Mouse (Mus musculus) forebrain, embryonic 14.5 days (tissue): ENCODE results near the gene Ccser1. TPM values are rescaled to one million over a fixed set of nuclear protein-coding genes. Genes with fewer than 3 reads are reported as not detected.
A peak's percentile ranks its signal among the peaks of the same experiment; 100 is the strongest.

Experiments used
- ATAC-seq: fragments of 200-750 bp; cut with Nextera tagmentation; 2 replicates; pipeline ENCODE4 v1.8.0; 2017; ENCODE audit warnings: mild to moderate bottlenecking, moderate library complexity
- DNase-seq: peaks from one replicate; pipeline ENCODE4 v3.0.0-alpha.2; 2015; ENCODE audit warnings: low spot score
- H3K27ac ChIP-seq: fragments of 300-500 bp; sonication (generic); 2 replicates; pipeline ENCODE4 v1.5.1; 2014; ENCODE audit warnings: low read depth, mild to moderate bottlenecking, control low read depth, low read length, moderate library complexity
- H3K27me3 ChIP-seq: fragments of 300-500 bp; sonication (generic); replicated peaks from 2 replicates; pipeline ENCODE4 v1.6.1; 2014; ENCODE audit warnings: low read length, control low read depth, mixed read lengths; ENCODE audit not compliant: control insufficient read depth, insufficient read depth
- H3K36me3 ChIP-seq: fragments of 300-500 bp; sonication (generic); 2 replicates; pipeline ENCODE4 v1.6.1; 2014; ENCODE audit warnings: low read length, control low read depth; ENCODE audit not compliant: control insufficient read depth, insufficient read depth
- H3K4me1 ChIP-seq: fragments of 300-500 bp; sonication (generic); 2 replicates; pipeline ENCODE4 v1.6.1; 2014; ENCODE audit warnings: antibody characterized with exemption, low read length, control low read depth; ENCODE audit not compliant: control insufficient read depth, insufficient read depth
- H3K4me2 ChIP-seq: fragments of 300-500 bp; sonication (generic); 2 replicates; pipeline ENCODE4 v1.6.1; 2014; ENCODE audit warnings: mild to moderate bottlenecking, control low read depth, low read length
- H3K4me3 ChIP-seq: fragments of 300-500 bp; sonication (generic); 2 replicates; pipeline ENCODE4 v1.5.1; 2014; ENCODE audit warnings: low read depth, low read length, control low read depth
- H3K9ac ChIP-seq: fragments of 300-500 bp; sonication (generic); 2 replicates; pipeline ENCODE4 v1.6.1; 2014; ENCODE audit warnings: mild to moderate bottlenecking, low read length, control low read depth, moderate library complexity
- H3K9me3 ChIP-seq: fragments of 300-500 bp; sonication (generic); replicated peaks from 2 replicates; pipeline ENCODE4 v1.6.1; 2016; ENCODE audit warnings: low read length, control low read depth, mixed read lengths; ENCODE audit not compliant: control insufficient read depth
- WGBS: fragments of 180-500 bp; shearing (Covaris S2); extraction: QIAGEN DNeasy Blood & Tissue Kit; methylation state at CpG from one replicate; pipeline ENCODE4 v1.1.7; 2014; 5-methylcytosine and 5-hydroxymethylcytosine counted together
- polyA plus RNA-seq: library from polyadenylated mRNA; unstranded; fragments of >200 nt; fragmentation: Nextera tagmentation; extraction: Ambion mirVana; gene quantifications from 2 replicates; pipeline ENCODE4 v1.2.1, GENCODE M21; 2014

Ccser1 gene
- polyA plus RNA-seq, 1 experiment from 2014 or later: 16.9 TPM

- Histone ChIP-seq H3K27me3 (no peaks in the 10 kb centered on the region), H3K9ac (no peak overlapping the region), H3K36me3 (no peaks in the 10 kb centered on the region), H3K4me2 (no peak overlapping the region), H3K4me1 (no peaks in the 10 kb centered on the region), H3K27ac (no peak overlapping the region), H3K9me3 (no peaks in the 10 kb centered on the region), H3K4me3 (no peak overlapping the region)
- ATAC-seq (no peak), DNase-seq (peak; percentile 51)
These were observed 401.6 kb downstream of the Ccser1 start for GRCm38 (mm10) chr6:61581696-61582095.

GRCm38 (mm10) chr6:61588999-61589398, 408.9 kb downstream of the Ccser1 start:
- Histone ChIP-seq H3K27me3 (no peaks in the 10 kb centered on the region), H3K9me3 (no peaks in the 10 kb centered on the region), H3K27ac (no peak overlapping the region), H3K9ac (no peak overlapping the region), H3K36me3 (no peaks in the 10 kb centered on the region), H3K4me2 (no peak overlapping the region), H3K4me3 (no peak overlapping the region), H3K4me1 (no peaks in the 10 kb centered on the region)
- WGBS: 83% methylated on average over 2 of the region's 2 CpGs
- DNase-seq: no peak
- ATAC-seq: no peak

- Histone ChIP-seq H3K9me3 (no peaks in the 10 kb centered on the region), H3K4me2 (no peak overlapping the region), H3K4me1 (no peaks in the 10 kb centered on the region), H3K27me3 (no peaks in the 10 kb centered on the region), H3K36me3 (no peaks in the 10 kb centered on the region), H3K27ac (no peak overlapping the region), H3K4me3 (no peak overlapping the region), H3K9ac (no peak overlapping the region)
- no peak for DNase-seq
- WGBS: 62% methylated on average over 5 of the region's 5 CpGs
- no peak for ATAC-seq
These were observed 421.8 kb downstream of the Ccser1 start for GRCm38 (mm10) chr6:61601911-61602310.

- no peak overlapping the region for H3K27ac ChIP-seq
- H3K9ac ChIP-seq: no peak overlapping the region
- DNase-seq: no peak
- ATAC-seq: no peak
- H3K4me3 ChIP-seq: no peak overlapping the region
- no peak overlapping the region for H3K4me2 ChIP-seq
- no peaks in the 10 kb centered on the region for H3K4me1 ChIP-seq
- no peaks in the 10 kb centered on the region for H3K36me3 ChIP-seq
- H3K9me3 ChIP-seq: no peaks in the 10 kb centered on the region
- 53% methylated on average over 4 of the region's 4 CpGs for WGBS
- H3K27me3 ChIP-seq: no peaks in the 10 kb centered on the region
These were observed 434.8 kb downstream of the Ccser1 start for GRCm38 (mm10) chr6:61614920-61615319.

- no peak overlapping the region for H3K27ac ChIP-seq
- no peak overlapping the region for H3K9ac ChIP-seq
- no peaks in the 10 kb centered on the region for H3K36me3 ChIP-seq
- no peaks in the 10 kb centered on the region for H3K4me1 ChIP-seq
- H3K4me2 ChIP-seq: no peak overlapping the region
- WGBS: 86% methylated on average over 3 of the region's 3 CpGs
- H3K27me3 ChIP-seq: no peaks in the 10 kb centered on the region
- no peak for ATAC-seq
- DNase-seq: no peak
- no peak overlapping the region for H3K4me3 ChIP-seq
- H3K9me3 ChIP-seq: no peaks in the 10 kb centered on the region
These were observed 441.6 kb downstream of the Ccser1 start for GRCm38 (mm10) chr6:61621707-61622106.

- H3K4me1 ChIP-seq: no peaks in the 10 kb centered on the region
These were observed 481.3 kb downstream of the Ccser1 start for GRCm38 (mm10) chr6:61661414-61661813.

GRCm38 (mm10) chr6:61664572-61664971, 484.4 kb downstream of the Ccser1 start:
- Histone ChIP-seq H3K27ac (no peak overlapping the region), H3K36me3 (no peaks in the 10 kb centered on the region), H3K4me1 (no peaks in the 10 kb centered on the region), H3K9ac (no peak overlapping the region), H3K9me3 (no peaks in the 10 kb centered on the region), H3K4me2 (no peak overlapping the region), H3K4me3 (no peak overlapping the region), H3K27me3 (no peaks in the 10 kb centered on the region)
- ATAC-seq: no peak
- no peak for DNase-seq
- 92% methylated on average over 1 of the region's 1 CpGs for WGBS

More at GRCm38 (mm10) chr6:61661414-61661813, 481.3 kb downstream of the Ccser1 start:
- Histone ChIP-seq H3K9ac (no peak overlapping the region), H3K4me2 (no peak overlapping the region), H3K4me3 (no peak overlapping the region), H3K9me3 (no peaks in the 10 kb centered on the region), H3K27me3 (no peaks in the 10 kb centered on the region), H3K36me3 (no peaks in the 10 kb centered on the region), H3K27ac (no peak overlapping the region)
- ATAC-seq (no peak), DNase-seq (no peak)

- Histone ChIP-seq H3K4me2 (no peak overlapping the region), H3K36me3 (no peaks in the 10 kb centered on the region), H3K27me3 (no peaks in the 10 kb centered on the region), H3K4me3 (no peak overlapping the region), H3K27ac (no peak overlapping the region), H3K4me1 (no peaks in the 10 kb centered on the region), H3K9ac (no peak overlapping the region), H3K9me3 (no peaks in the 10 kb centered on the region)
- 22% methylated on average over 2 of the region's 2 CpGs for WGBS
- ATAC-seq (no peak), DNase-seq (peak; percentile 8)
These were observed 506.9 kb downstream of the Ccser1 start for GRCm38 (mm10) chr6:61687002-61687401.

- WGBS: 91% methylated on average over 7 of the region's 7 CpGs
- Histone ChIP-seq H3K9me3 (no peaks in the 10 kb centered on the region), H3K4me3 (no peak overlapping the region), H3K27me3 (no peaks in the 10 kb centered on the region), H3K27ac (no peak overlapping the region), H3K36me3 (no peaks in the 10 kb centered on the region), H3K4me1 (no peaks in the 10 kb centered on the region), H3K4me2 (no peak overlapping the region), H3K9ac (no peak overlapping the region)
- ATAC-seq (no peak), DNase-seq (no peak)
These were observed 522.9 kb downstream of the Ccser1 start for GRCm38 (mm10) chr6:61703003-61703402.
